Mouse (Mus musculus) 3T3-L1 (cell line): ENCODE data around the gene Elk4.
A peak's percentile ranks its signal among the peaks of the same experiment; 100 is the strongest.

Experiments
- DNase-seq: peaks from one replicate; pipeline ENCODE4 v3.0.0-alpha.2; 2015; ENCODE audit warnings: low read depth, low spot score

Gene Elk4

DNA sequence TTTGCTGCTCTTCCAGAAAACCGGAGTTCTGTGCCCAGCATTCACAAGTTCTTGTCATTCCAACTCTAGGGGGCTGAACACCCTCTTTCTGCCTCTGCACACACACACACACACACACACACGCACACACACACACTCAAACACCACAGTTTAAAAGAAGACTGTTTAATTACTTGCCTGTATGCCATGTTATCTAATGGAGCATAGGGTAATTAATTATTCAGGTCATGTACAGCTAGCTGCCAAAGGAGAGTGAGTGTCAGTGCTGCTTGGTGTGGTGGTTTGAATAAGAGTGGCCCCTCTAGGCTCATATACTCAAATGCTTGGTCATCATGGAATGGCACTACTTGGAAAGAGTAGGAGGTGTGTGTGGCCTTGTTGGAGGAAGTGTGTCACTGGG lies 23.6 kb upstream of the Elk4 start:
- DNase-seq, result no peak

- no peak for DNase-seq
These were observed 20.0 kb upstream of the Elk4 start for GRCm38 (mm10) chr1:131987432-131987831.

GRCm38 (mm10) chr1:131989476-131989875 lies 17.9 kb upstream of the Elk4 start:
- no peak for DNase-seq

GRCm38 (mm10) chr1:131990083-131990760 lies 17.2 kb upstream of the Elk4 start:
- DNase-seq, result no peak

GRCm38 (mm10) chr1:131992561-131993001 lies 14.8 kb upstream of the Elk4 start:
- no peak for DNase-seq

GRCm38 (mm10) chr1:131993169-131994040 lies 14.0 kb upstream of the Elk4 start:
- DNase-seq, result no peak

GRCm38 (mm10) chr1:131995062-131995461 lies 12.3 kb upstream of the Elk4 start:
- peak; percentile 68 for DNase-seq

GRCm38 (mm10) chr1:132000506-132000905 lies 6.9 kb upstream of the Elk4 start:
- DNase-seq, result peak; percentile 20

GRCm38 (mm10) chr1:132001880-132002330 lies 5.5 kb upstream of the Elk4 start:
- DNase-seq, result peak; percentile 13

- peak; percentile 9 for DNase-seq
These were observed 4.3 kb upstream of the Elk4 start for GRCm38 (mm10) chr1:132003111-132003510.

DNA sequence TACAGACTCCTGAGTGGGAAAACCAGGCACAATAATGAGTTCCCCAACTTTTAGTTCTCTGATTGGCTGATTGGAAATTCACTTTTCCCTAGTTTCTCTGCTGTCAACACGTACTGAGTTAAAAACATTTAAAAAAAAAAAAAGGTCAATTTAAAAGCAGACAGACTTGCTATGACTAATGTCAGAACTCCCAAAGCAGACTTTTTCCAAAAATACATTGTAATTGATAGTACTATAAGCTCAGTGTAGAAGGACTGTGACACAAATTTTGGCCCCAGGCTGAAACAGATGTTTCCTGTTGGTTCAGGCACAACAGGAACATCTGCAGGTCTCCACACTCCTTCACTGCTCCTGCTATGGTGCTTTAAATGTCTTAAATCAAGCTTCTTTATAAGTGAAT lies 3.6 kb upstream of the Elk4 start:
- peak; percentile 75 for DNase-seq

DNA sequence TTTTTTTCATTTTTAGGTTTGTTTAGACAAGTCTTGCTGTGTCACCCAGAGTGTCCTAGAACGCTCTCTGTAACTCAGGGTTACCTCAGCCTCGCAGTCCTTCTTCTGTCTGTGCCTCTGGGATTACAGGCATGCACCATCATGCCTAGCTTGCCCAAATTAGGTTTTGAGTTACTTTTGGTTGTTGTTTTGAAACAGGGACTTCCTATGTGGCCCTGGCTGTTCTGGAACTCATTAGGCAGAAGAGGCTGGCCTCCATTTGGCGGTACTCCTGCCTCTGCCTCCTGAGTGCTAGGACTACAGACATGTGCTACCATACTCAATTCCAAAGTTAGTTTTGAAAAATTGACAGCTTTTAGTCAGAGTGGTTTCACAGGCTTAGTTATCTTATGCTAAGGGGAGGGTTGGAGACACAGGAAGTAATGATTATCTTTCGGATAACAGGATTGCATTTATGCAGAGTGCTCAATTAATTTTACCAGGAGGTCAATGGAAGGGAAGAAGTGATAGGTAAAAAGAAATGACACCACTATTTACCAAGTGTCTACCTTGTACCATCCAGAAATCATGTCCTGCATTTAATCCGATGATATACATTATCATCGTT lies 2.7 kb upstream of the Elk4 start:
- DNase-seq, result no peak

DNA sequence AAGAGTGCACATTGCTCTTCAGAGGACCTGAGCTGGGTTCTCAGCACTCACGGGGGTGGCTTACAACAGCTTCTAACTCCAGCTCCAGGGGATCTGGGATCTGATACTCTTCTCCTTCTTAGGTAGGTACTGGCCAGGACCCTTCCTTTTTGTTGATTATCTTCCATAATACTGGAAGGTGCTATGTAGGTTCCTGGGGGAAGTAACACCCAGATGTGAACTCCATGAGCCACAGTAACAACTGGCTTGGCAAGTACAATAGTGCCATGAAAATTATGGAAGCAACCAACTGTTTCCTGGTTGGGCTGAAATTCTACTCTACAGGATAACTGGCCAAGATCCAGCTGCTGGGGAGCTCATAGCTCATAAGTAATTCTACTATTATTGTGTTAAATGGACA lies 1.9 kb upstream of the Elk4 start:
- peak; percentile 30 for DNase-seq

- peak; percentile 89 for DNase-seq
These were observed 1.4 kb upstream of the Elk4 start for GRCm38 (mm10) chr1:132006046-132006445.

DNA sequence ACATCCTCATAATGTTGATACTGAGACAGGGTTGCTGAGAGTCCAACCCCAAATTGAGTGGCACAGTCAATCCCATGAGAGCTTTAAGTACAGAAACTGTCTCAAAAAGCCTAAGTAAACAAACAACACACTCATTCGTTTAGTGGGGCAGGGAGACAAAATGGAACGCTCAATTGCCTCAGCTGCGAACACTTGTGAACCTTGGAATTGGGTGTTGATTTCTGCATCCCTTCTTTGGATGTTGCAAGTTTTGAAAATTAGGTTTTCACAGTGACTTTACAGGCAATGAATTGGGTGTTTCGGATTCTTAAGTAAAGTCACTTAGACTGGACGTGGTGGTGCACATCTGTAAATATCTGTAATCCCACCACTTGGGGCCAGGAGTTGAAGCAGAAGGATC lies 686 bp upstream of the Elk4 start:
- peak; percentile 44 for DNase-seq

- DNase-seq, result peak; percentile 82
These were observed 721 bp downstream of the Elk4 start for GRCm38 (mm10) chr1:132007828-132008827.

- DNase-seq, result peak; percentile 24
These were observed 1.7 kb downstream of the Elk4 start for GRCm38 (mm10) chr1:132008881-132009644.

- DNase-seq, result peak; percentile 59
These were observed 3.5 kb downstream of the Elk4 start for GRCm38 (mm10) chr1:132010632-132011501.

GRCm38 (mm10) chr1:132011785-132012184 lies 4.4 kb downstream of the Elk4 start:
- no peak for DNase-seq
